In genomic region chr7:110309246-110309645, GRCm38 (mm10) we compare ENCODE assay signal across 21 mouse cellular contexts.
"Had no signal": no experiment of that assay in that cellular context is flagged by ENCODE, and none has a peak within 500 bp of the region (broad histone marks: within the 10 kb centered on the region; RNA-seq: fewer than 3 reads in every experiment).

No protein-coding gene starts in this region.

- DNase-seq: kidney, postnatal 14 days; kidney, postnatal 4 days; liver; lung, adult 18-20 months; lung, postnatal 10 days; lung, postnatal 36 days; retina, postnatal 1 day; right cerebral cortex, postnatal 25 days; spleen, adult 18-20 months; thymus, adult 18-20 months; thymus, postnatal 36 days had no signal

- H3K4me1 ChIP-seq: limb, embryonic 12.5 days; liver, embryonic 12.5 days; liver, embryonic 15.5 days; lung, embryonic 15.5 days; neural tube, embryonic 13.5 days had no signal

- H3K27ac ChIP-seq: limb, embryonic 12.5 days; liver, embryonic 12.5 days; liver, embryonic 15.5 days; lung, embryonic 15.5 days; midbrain, embryonic 10.5 days; midbrain, embryonic 13.5 days; neural tube, embryonic 13.5 days had no signal

- H3K4me2 ChIP-seq: limb, embryonic 12.5 days; liver, embryonic 12.5 days; liver, embryonic 15.5 days; lung, embryonic 15.5 days; midbrain, embryonic 13.5 days; neural tube, embryonic 13.5 days had no signal

- H3K36me3 ChIP-seq: liver, embryonic 15.5 days had no signal

- H3K27me3 ChIP-seq: limb, embryonic 12.5 days; liver, embryonic 12.5 days; liver, embryonic 15.5 days; lung, embryonic 15.5 days; midbrain, embryonic 13.5 days; neural tube, embryonic 13.5 days had no signal

- ATAC-seq: liver, embryonic 12.5 days; midbrain, embryonic 13.5 days; midbrain, embryonic 16.5 days had no signal

- H3K4me3 ChIP-seq: limb, embryonic 12.5 days; liver, embryonic 12.5 days; liver, embryonic 15.5 days; lung, embryonic 15.5 days; megakaryocyte, embryonic 14.5 days; midbrain, embryonic 10.5 days; midbrain, embryonic 13.5 days; myocyte; neural tube, embryonic 13.5 days had no signal

- H3K9ac ChIP-seq: limb, embryonic 12.5 days; liver, embryonic 12.5 days; liver, embryonic 15.5 days; lung, embryonic 15.5 days; midbrain, embryonic 13.5 days; neural tube, embryonic 13.5 days had no signal

- H3K9me3 ChIP-seq: limb, embryonic 12.5 days; liver, embryonic 12.5 days; liver, embryonic 15.5 days; lung, embryonic 15.5 days; midbrain, embryonic 10.5 days; midbrain, embryonic 13.5 days; neural tube, embryonic 13.5 days had no signal
